Mouse (Mus musculus) C2C12 (cell line): ENCODE data around the gene Cxcr1.

ENCODE experiments used
- CTCF ChIP-seq: IDR thresholded peaks from one replicate; pipeline ENCODE4 v1.5.1; 2011; ENCODE audit not compliant: control insufficient read depth, insufficient read depth, insufficient read length
- FOSL1 ChIP-seq: IDR thresholded peaks from one replicate; pipeline ENCODE4 v1.8.0; 2011; ENCODE audit warnings: mild to moderate bottlenecking, low read length; ENCODE audit not compliant: poor library complexity, insufficient read depth, severe bottlenecking
- MAX ChIP-seq: IDR thresholded peaks from one replicate; pipeline ENCODE4 v1.6.1; 2011; ENCODE audit warnings: mild to moderate bottlenecking, control low read depth

GRCm38 (mm10) chr1:74229942-74230341, 35.5 kb upstream of the Cxcr1 start:
- TF ChIP-seq MAX (no peak), CTCF (no peak), FOSL1 (no peak)
